In genomic region chr17:45573087-45573779, GRCm38 (mm10) we compare ENCODE assay signal across 8 mouse cellular contexts. TPM values are rescaled to one million over a fixed set of nuclear protein-coding genes. Genes with fewer than 3 reads are reported as not detected.
DNase-seq lines count a peak whose midpoint lies in the region; ATAC-seq and TF ChIP-seq lines count a peak whose summit lies in the region.

Hsp90ab1 (minus strand) TSS chr17:45573271.

- H3K9me3 ChIP-seq in erythroblast, embryonic 14.5 days (ENCODE audit: control insufficient read depth, low read length), result no peaks in the 10 kb centered on the region
- no peaks in the 10 kb centered on the region for H3K9me3 ChIP-seq in heart, embryonic 12.5 days (replicated peaks)
- no peaks in the 10 kb centered on the region for H3K9me3 ChIP-seq in kidney, postnatal 0 days (replicated peaks; ENCODE audit: low read length)
- no peaks in the 10 kb centered on the region for H3K9me3 ChIP-seq in liver, embryonic 11.5 days (ENCODE audit: control insufficient read depth, low read length)
- no peaks in the 10 kb centered on the region for H3K9me3 ChIP-seq in stomach, embryonic 14.5 days (ENCODE audit: control insufficient read depth, low read depth, low read length)

- peaks cover 42% of the 10 kb centered on the region for H3K36me3 ChIP-seq in C2C12 (ENCODE audit: control insufficient read depth, insufficient read depth)
- peaks cover 35% of the 10 kb centered on the region for H3K36me3 ChIP-seq in erythroblast, embryonic 14.5 days (ENCODE audit: control insufficient read depth)
- H3K36me3 ChIP-seq in heart, embryonic 12.5 days, result peaks cover 36% of the 10 kb centered on the region
- peaks cover 34% of the 10 kb centered on the region for H3K36me3 ChIP-seq in kidney, postnatal 0 days (ENCODE audit: insufficient read depth, low read length)
- peaks cover 36% of the 10 kb centered on the region for H3K36me3 ChIP-seq in liver, embryonic 11.5 days (ENCODE audit: control insufficient read depth, insufficient read depth, low read length)
- peaks cover 37% of the 10 kb centered on the region for H3K36me3 ChIP-seq in stomach, embryonic 14.5 days (ENCODE audit: control insufficient read depth, insufficient read depth, low read length)

- TF ChIP-seq CTCF in C2C12 (IDR thresholded peaks at IDR 0.05; ENCODE audit: control insufficient read depth, insufficient read depth, insufficient read length), result no peak
- TF ChIP-seq CTCF in brain, embryonic 14.5 days (IDR thresholded peaks at IDR 0.05; ENCODE audit: borderline replicate concordance, extremely low read depth, insufficient read depth, insufficient read length), result no peak
- TF ChIP-seq CTCF in kidney, postnatal 0 days (IDR thresholded peaks at IDR 0.05; ENCODE audit: low read depth), result no peak

- peak; percentile 98; the same call in 1 of the 2 replicates for TF ChIP-seq POLR2A in brain, embryonic 14.5 days (IDR thresholded peaks at IDR 0.05; ENCODE audit: borderline replicate concordance, extremely low read depth, insufficient read depth, insufficient read length, poor library complexity, severe bottlenecking)

- peaks cover 65% of the 10 kb centered on the region for H3K79me2 ChIP-seq in C2C12 (ENCODE audit: control insufficient read depth, insufficient read depth)

- H3K4me3 ChIP-seq in C2C12 (ENCODE audit: insufficient read depth, poor library complexity, severe bottlenecking), result peak within 1 kb of the TSS; percentile 95
- H3K4me3 ChIP-seq in erythroblast, embryonic 14.5 days (replicated peaks), result peak within 1 kb of the TSS; percentile 76
- H3K4me3 ChIP-seq in heart, embryonic 12.5 days, result peak within 1 kb of the TSS; percentile 97
- H3K4me3 ChIP-seq in kidney, postnatal 0 days (replicated peaks; ENCODE audit: low read depth, low read length), result peak within 1 kb of the TSS; percentile 100
- H3K4me3 ChIP-seq in liver, embryonic 11.5 days (ENCODE audit: low read depth, low read length), result peak within 1 kb of the TSS; percentile 100
- peak within 1 kb of the TSS; percentile 100 for H3K4me3 ChIP-seq in stomach, embryonic 14.5 days (ENCODE audit: low read depth, low read length)

- peak within 1 kb of the TSS; percentile 75 for H3K4me2 ChIP-seq in heart, embryonic 12.5 days
- H3K4me2 ChIP-seq in kidney, postnatal 0 days (ENCODE audit: low read length), result peak within 1 kb of the TSS; percentile 93
- H3K4me2 ChIP-seq in liver, embryonic 11.5 days, result peak within 1 kb of the TSS; percentile 98
- H3K4me2 ChIP-seq in stomach, embryonic 14.5 days (replicated peaks; ENCODE audit: low read depth, low read length), result peak within 1 kb of the TSS; percentile 80

- H3K27me3 ChIP-seq in C2C12 (ENCODE audit: control insufficient read depth, insufficient read depth, insufficient read length), result no peaks in the 10 kb centered on the region
- no peaks in the 10 kb centered on the region for H3K27me3 ChIP-seq in erythroblast, embryonic 14.5 days (ENCODE audit: control insufficient read depth)
- no peaks in the 10 kb centered on the region for H3K27me3 ChIP-seq in heart, embryonic 12.5 days (replicated peaks)
- H3K27me3 ChIP-seq in kidney, postnatal 0 days (ENCODE audit: insufficient read depth, low read length), result no peaks in the 10 kb centered on the region
- no peaks in the 10 kb centered on the region for H3K27me3 ChIP-seq in liver, embryonic 11.5 days (replicated peaks; ENCODE audit: control insufficient read depth, insufficient read depth, low read length)
- H3K27me3 ChIP-seq in stomach, embryonic 14.5 days (ENCODE audit: control insufficient read depth, insufficient read depth, low read length), result no peaks in the 10 kb centered on the region

- ATAC-seq in heart, embryonic 12.5 days (ENCODE audit: insufficient number of reproducible peaks, low FRiP score), result peak; percentile 89
- ATAC-seq in kidney, postnatal 0 days (replicated peaks; ENCODE audit: low FRiP score, low read depth), result peak; percentile 82
- peak; percentile 82 for ATAC-seq in liver, embryonic 11.5 days (replicated peaks; ENCODE audit: low FRiP score)
- peak; percentile 81 for ATAC-seq in stomach, embryonic 14.5 days (ENCODE audit: insufficient number of reproducible peaks, insufficient read depth, low FRiP score, low read depth)

- peak within 1 kb of the TSS; percentile 87 for H3ac ChIP-seq in C2C12 (ENCODE audit: control insufficient read depth, insufficient read length, low read depth)

- H3K27ac ChIP-seq in heart, embryonic 12.5 days (ENCODE audit: poor library complexity, severe bottlenecking), result peak within 1 kb of the TSS; percentile 98
- peak within 1 kb of the TSS; percentile 98 for H3K27ac ChIP-seq in kidney, postnatal 0 days
- H3K27ac ChIP-seq in liver, embryonic 11.5 days (ENCODE audit: low read depth, low read length), result peak within 1 kb of the TSS; percentile 99
- peak within 1 kb of the TSS; percentile 98 for H3K27ac ChIP-seq in stomach, embryonic 14.5 days (ENCODE audit: low read length)

- DNase-seq in brain, embryonic 14.5 days (ENCODE audit: low read depth), result peak; percentile 99
- peak; percentile 97 for DNase-seq in kidney, postnatal 0 days (ENCODE audit: low spot score)
- peak; percentile 100 for DNase-seq in liver, embryonic 11.5 days (ENCODE audit: low spot score)
- peak; percentile 99 for DNase-seq in naive thymus-derived CD4-positive, alpha-beta T cell, adult 2 months (ENCODE audit: low read depth)

- H3K79me3 ChIP-seq in C2C12 (ENCODE audit: low read depth), result peaks cover 44% of the 10 kb centered on the region

- peaks cover 50% of the 10 kb centered on the region for H3K4me1 ChIP-seq in erythroblast, embryonic 14.5 days (ENCODE audit: control insufficient read depth)
- H3K4me1 ChIP-seq in heart, embryonic 12.5 days (replicated peaks), result peaks cover 51% of the 10 kb centered on the region
- H3K4me1 ChIP-seq in kidney, postnatal 0 days (replicated peaks; ENCODE audit: insufficient read depth, low read length), result peaks cover 18% of the 10 kb centered on the region; the same call in 1 of the 2 replicates
- H3K4me1 ChIP-seq in liver, embryonic 11.5 days (replicated peaks; ENCODE audit: control insufficient read depth, insufficient read depth, low read length), result peaks cover 40% of the 10 kb centered on the region
- peaks cover 32% of the 10 kb centered on the region; the same call in 1 of the 2 replicates for H3K4me1 ChIP-seq in stomach, embryonic 14.5 days (ENCODE audit: control insufficient read depth, insufficient read depth, low read length)

- peak within 1 kb of the TSS; percentile 100 for H3K9ac ChIP-seq in heart, embryonic 12.5 days
- peak within 1 kb of the TSS; percentile 99 for H3K9ac ChIP-seq in kidney, postnatal 0 days (ENCODE audit: low read depth, low read length)
- peak within 1 kb of the TSS; percentile 100 for H3K9ac ChIP-seq in liver, embryonic 11.5 days (ENCODE audit: low read depth, low read length)
- peak within 1 kb of the TSS; percentile 99 for H3K9ac ChIP-seq in stomach, embryonic 14.5 days (replicated peaks; ENCODE audit: low read depth, low read length)

- under 1% methylated on average over 41 of the region's 41 CpGs for WGBS in heart, embryonic 12.5 days
- WGBS in kidney, postnatal 0 days, result under 1% methylated on average over 41 of the region's 41 CpGs
- WGBS in liver, embryonic 11.5 days, result under 1% methylated on average over 41 of the region's 41 CpGs
- WGBS in stomach, embryonic 14.5 days, result 0% methylated on average over 41 of the region's 41 CpGs

TF ChIP-seq in C2C12, 6 proteins besides CTCF, POLR2A, EP300 and RAD21:
- no peak for TF ChIP-seq MYOG (IDR thresholded peaks at IDR 0.05; ENCODE audit: control insufficient read depth, extremely low read depth, insufficient read length)
- TF ChIP-seq FOSL1 (IDR thresholded peaks at IDR 0.05; ENCODE audit: insufficient read depth, low read length, poor library complexity, severe bottlenecking), result no peak
- TF ChIP-seq CEBPB (IDR thresholded peaks at IDR 0.05; ENCODE audit: low read depth), result no peak
- TF ChIP-seq MYOD1 (IDR thresholded peaks at IDR 0.05; ENCODE audit: control insufficient read depth, insufficient read length, low read depth), result peak; percentile 4
- no peak for TF ChIP-seq USF1 (IDR thresholded peaks at IDR 0.05; ENCODE audit: low read depth)
- no peak for TF ChIP-seq MAX (IDR thresholded peaks at IDR 0.05)

RNA-seq across cellular contexts. Expression of gene Hsp90ab1, which starts in this region (rescaled TPM):
- 2,021 TPM for polyA plus RNA-seq in C2C12 (2012; fragmentation: generic; extraction: Trizol)
- 677 and 1,066 TPM in 2 replicates for polyA plus RNA-seq in brain, embryonic 14.5 days (2012; rRNA removed)
- polyA plus RNA-seq in erythroblast, embryonic 14.5 days (2012), result 36.9 and 62.9 TPM in 2 replicates
- 1,306 and 1,316 TPM in 2 replicates for polyA plus RNA-seq in heart, embryonic 12.5 days (2016; fragmentation: Nextera tagmentation; extraction: Ambion mirVana)
- polyA plus RNA-seq in kidney, postnatal 0 days (2015; fragmentation: Nextera tagmentation; extraction: Ambion mirVana), result 1,330 and 1,432 TPM in 2 replicates
- 1,837 and 1,887 TPM in 2 replicates for polyA plus RNA-seq in liver, embryonic 11.5 days (2014; fragmentation: Nextera tagmentation; extraction: Ambion mirVana)
- 1,573 and 1,607 TPM in 2 replicates for polyA plus RNA-seq in stomach, embryonic 14.5 days (2014; fragmentation: Nextera tagmentation; extraction: Ambion mirVana)

Comparison
In these comparisons a context has a peak if more than half of its experiments do, and no peak if none do; other contexts are left out.
1. Peak in every context shown above with its lines: DNase-seq, ATAC-seq, H3K4me3 ChIP-seq and H3K27ac ChIP-seq.
2. RNA of gene Hsp90ab1 (polyA plus RNA-seq): 2,021 TPM in C2C12 (single experiment), 1,837 to 1,887 TPM in liver, embryonic 11.5 days, 1,573 to 1,607 TPM in stomach, embryonic 14.5 days, 1,330 to 1,432 TPM in kidney, postnatal 0 days, 1,306 to 1,316 TPM in heart, embryonic 12.5 days and 677 to 1,066 TPM in brain, embryonic 14.5 days; 36.9 to 62.9 TPM in erythroblast, embryonic 14.5 days; every median in the first group is over 10 times any median in the second.